In the genomic region with DNA sequence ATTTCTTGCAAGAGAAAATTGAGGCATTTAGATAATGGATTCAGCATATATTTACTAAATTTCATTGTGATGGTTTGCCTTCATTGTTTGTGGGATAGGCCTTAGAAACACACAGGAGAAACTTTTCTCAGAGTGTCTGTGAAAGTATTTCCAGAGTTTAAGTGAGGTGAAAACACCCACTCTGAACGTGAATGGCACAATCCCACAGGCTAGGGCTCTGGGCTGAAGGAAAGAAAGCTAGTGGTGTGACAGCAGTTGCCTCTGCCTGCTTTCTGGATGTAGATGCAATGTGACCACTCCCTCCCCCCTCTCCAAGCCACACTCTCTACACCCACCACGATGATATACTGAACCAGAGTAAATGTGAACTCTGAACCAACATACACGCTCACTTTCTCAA, we compare ENCODE assay signal across 21 mouse cellular contexts.
DNase-seq lines count a peak whose midpoint lies in the region; ATAC-seq and TF ChIP-seq lines count a peak whose summit lies in the region.
"Had no signal": no experiment of that assay in that cellular context is flagged by ENCODE, and none has a peak within 500 bp of the region (broad histone marks: within the 10 kb centered on the region; RNA-seq: fewer than 3 reads in every experiment).

No protein-coding gene starts in this region.

- no peak for TF ChIP-seq CTCF in heart, postnatal 0 days (IDR thresholded peaks at IDR 0.05; ENCODE audit: low read depth)

- H3K9ac ChIP-seq in heart, embryonic 12.5 days, result no peak overlapping the region
- no peak overlapping the region for H3K9ac ChIP-seq in heart, postnatal 0 days (replicated peaks; ENCODE audit: low read depth, low read length)
- H3K9ac ChIP-seq in midbrain, embryonic 11.5 days (ENCODE audit: low read length), result no peak overlapping the region
- H3K9ac ChIP-seq in midbrain, embryonic 16.5 days (ENCODE audit: low read depth, low read length), result no peak overlapping the region
- H3K9ac ChIP-seq in stomach, embryonic 16.5 days (ENCODE audit: low read length), result no peak overlapping the region
- H3K9ac ChIP-seq: embryonic facial prominence, embryonic 13.5 days; forebrain, embryonic 12.5 days; hindbrain, embryonic 15.5 days had no signal

- intact Hi-C loops in heart, postnatal 36 days (cut with DNase I), result loop anchor here (5.0 kb wide), 1 partner anchor 52 kb away; no protein-coding TSS in a partner anchor

- no peaks in the 10 kb centered on the region for H3K36me3 ChIP-seq in heart, embryonic 12.5 days
- no peaks in the 10 kb centered on the region for H3K36me3 ChIP-seq in heart, postnatal 0 days (replicated peaks; ENCODE audit: control insufficient read depth, insufficient read depth, low read length)
- H3K36me3 ChIP-seq in midbrain, embryonic 11.5 days (ENCODE audit: control insufficient read depth, insufficient read depth, low read length), result no peaks in the 10 kb centered on the region
- H3K36me3 ChIP-seq in midbrain, embryonic 16.5 days (ENCODE audit: control insufficient read depth, insufficient read depth, low read length), result no peaks in the 10 kb centered on the region
- H3K36me3 ChIP-seq in stomach, embryonic 16.5 days (ENCODE audit: control insufficient read depth, insufficient read depth, low read length), result no peaks in the 10 kb centered on the region
- H3K36me3 ChIP-seq: embryonic facial prominence, embryonic 13.5 days; forebrain, embryonic 12.5 days; hindbrain, embryonic 15.5 days had no signal

- no peak for TF ChIP-seq EP300 in heart, postnatal 0 days (IDR thresholded peaks at IDR 0.05; ENCODE audit: low read depth)

- H3K27ac ChIP-seq in heart, embryonic 12.5 days (ENCODE audit: poor library complexity, severe bottlenecking), result 0 out of 2 replicates have a peak overlapping the region, but pooled peaks have one; percentile 52
- H3K27ac ChIP-seq in heart, postnatal 0 days (ENCODE audit: low read depth), result peak overlapping the region; percentile 22; the same call in 1 of the 2 replicates
- no peak overlapping the region for H3K27ac ChIP-seq in midbrain, embryonic 11.5 days (ENCODE audit: low read depth, low read length)
- no peak overlapping the region for H3K27ac ChIP-seq in midbrain, embryonic 16.5 days (ENCODE audit: low read length)
- H3K27ac ChIP-seq in stomach, embryonic 16.5 days (ENCODE audit: low read length), result peak overlapping the region; percentile 38; the same call in 1 of the 2 replicates
- H3K27ac ChIP-seq: embryonic facial prominence, embryonic 13.5 days; forebrain, embryonic 12.5 days; gastrocnemius, adult 2 months; hindbrain, embryonic 15.5 days had no signal

- WGBS in heart, embryonic 12.5 days, result 44% methylated on average over 3 of the region's 3 CpGs
- WGBS in heart, postnatal 0 days, result 56% methylated on average over 3 of the region's 3 CpGs
- WGBS in midbrain, embryonic 11.5 days, result 76% methylated on average over 3 of the region's 3 CpGs
- 71% methylated on average over 3 of the region's 3 CpGs for WGBS in midbrain, embryonic 16.5 days
- 56% methylated on average over 3 of the region's 3 CpGs for WGBS in stomach, embryonic 16.5 days

- no peak for ATAC-seq in heart, embryonic 12.5 days (ENCODE audit: insufficient number of reproducible peaks, low FRiP score)
- ATAC-seq in heart, postnatal 0 days (ENCODE audit: insufficient read depth, low read depth), result no peak
- no peak for ATAC-seq in midbrain, embryonic 11.5 days (ENCODE audit: low FRiP score)
- no peak for ATAC-seq in midbrain, embryonic 16.5 days
- ATAC-seq in stomach, embryonic 16.5 days (ENCODE audit: insufficient read depth, low FRiP score), result no peak
- ATAC-seq: activated CD4-positive, CD25-positive, alpha-beta regulatory T cell, adult 4 months; Patski had no signal

- no peaks in the 10 kb centered on the region for H3K27me3 ChIP-seq in heart, embryonic 12.5 days (replicated peaks)
- no peaks in the 10 kb centered on the region for H3K27me3 ChIP-seq in heart, postnatal 0 days (ENCODE audit: control insufficient read depth, insufficient read depth, low read length)
- no peaks in the 10 kb centered on the region for H3K27me3 ChIP-seq in midbrain, embryonic 11.5 days (ENCODE audit: control insufficient read depth, insufficient read depth, low read length)
- no peaks in the 10 kb centered on the region for H3K27me3 ChIP-seq in midbrain, embryonic 16.5 days (ENCODE audit: control insufficient read depth, insufficient read depth, low read depth, low read length)
- H3K27me3 ChIP-seq in stomach, embryonic 16.5 days (ENCODE audit: control insufficient read depth, insufficient read depth, low read length), result no peaks in the 10 kb centered on the region
- H3K27me3 ChIP-seq: CH12.LX; embryonic facial prominence, embryonic 13.5 days; forebrain, embryonic 12.5 days; hindbrain, embryonic 15.5 days; Patski had no signal

- no peak overlapping the region for H3K4me2 ChIP-seq in heart, embryonic 12.5 days
- H3K4me2 ChIP-seq in heart, postnatal 0 days (ENCODE audit: low read depth, low read length), result no peak overlapping the region
- no peak overlapping the region for H3K4me2 ChIP-seq in midbrain, embryonic 11.5 days
- no peak overlapping the region for H3K4me2 ChIP-seq in midbrain, embryonic 16.5 days (ENCODE audit: low read length)
- no peak overlapping the region for H3K4me2 ChIP-seq in stomach, embryonic 16.5 days (ENCODE audit: low read depth, low read length)
- H3K4me2 ChIP-seq: embryonic facial prominence, embryonic 13.5 days; forebrain, embryonic 12.5 days; hindbrain, embryonic 15.5 days had no signal

- no peaks in the 10 kb centered on the region for H3K9me3 ChIP-seq in heart, embryonic 12.5 days (replicated peaks)
- no peaks in the 10 kb centered on the region for H3K9me3 ChIP-seq in heart, postnatal 0 days (replicated peaks; ENCODE audit: control insufficient read depth, low read length)
- H3K9me3 ChIP-seq in midbrain, embryonic 11.5 days (ENCODE audit: control insufficient read depth, low read length), result no peaks in the 10 kb centered on the region
- no peaks in the 10 kb centered on the region for H3K9me3 ChIP-seq in midbrain, embryonic 16.5 days (replicated peaks; ENCODE audit: control insufficient read depth, low read length, poor library complexity, severe bottlenecking)
- H3K9me3 ChIP-seq in stomach, embryonic 16.5 days (replicated peaks; ENCODE audit: control insufficient read depth, low read length), result no peaks in the 10 kb centered on the region
- H3K9me3 ChIP-seq: embryonic facial prominence, embryonic 13.5 days; forebrain, embryonic 12.5 days; hindbrain, embryonic 15.5 days had no signal

- H3K4me1 ChIP-seq in heart, embryonic 12.5 days (replicated peaks), result peaks cover 25% of the 10 kb centered on the region
- H3K4me1 ChIP-seq in heart, postnatal 0 days (ENCODE audit: control insufficient read depth, insufficient read depth), result peaks cover 4% of the 10 kb centered on the region; the same call in 1 of the 2 replicates
- no peaks in the 10 kb centered on the region for H3K4me1 ChIP-seq in midbrain, embryonic 11.5 days (ENCODE audit: control insufficient read depth, insufficient read depth, low read length)
- H3K4me1 ChIP-seq in midbrain, embryonic 16.5 days (ENCODE audit: control insufficient read depth, insufficient read depth, low read length), result no peaks in the 10 kb centered on the region
- H3K4me1 ChIP-seq in stomach, embryonic 16.5 days (ENCODE audit: control insufficient read depth, insufficient read depth, low read length), result no peaks in the 10 kb centered on the region
- H3K4me1 ChIP-seq: embryonic facial prominence, embryonic 13.5 days; forebrain, embryonic 12.5 days; hindbrain, embryonic 15.5 days had no signal

- no peak overlapping the region for H3K4me3 ChIP-seq in heart, embryonic 12.5 days
- H3K4me3 ChIP-seq in heart, postnatal 0 days (ENCODE audit: low read depth, low read length), result no peak overlapping the region
- H3K4me3 ChIP-seq in midbrain, embryonic 11.5 days (ENCODE audit: low read depth, low read length), result no peak overlapping the region
- H3K4me3 ChIP-seq in midbrain, embryonic 16.5 days (ENCODE audit: low read depth, low read length), result no peak overlapping the region
- H3K4me3 ChIP-seq in stomach, embryonic 16.5 days (replicated peaks; ENCODE audit: low read length), result no peak overlapping the region
- H3K4me3 ChIP-seq: embryonic facial prominence, embryonic 13.5 days; forebrain, embryonic 12.5 days; gastrocnemius, adult 2 months; hindbrain, embryonic 15.5 days had no signal

- no peak for DNase-seq in heart, postnatal 36 days
- no peak for DNase-seq in heart, postnatal 0 days (ENCODE audit: low spot score)
- no peak for DNase-seq in heart, postnatal 4 days
- DNase-seq in midbrain, embryonic 11.5 days (ENCODE audit: low spot score, missing footprints), result peak; percentile 64
- DNase-seq: adrenal gland, postnatal 14 days; cerebellum, adult 18-20 months; cerebellum, adult 9-11 months; cerebellum, postnatal 36 days; gastrocnemius, adult 2 months; gastrocnemius, postnatal 25 days; heart, adult 11 months; kidney, adult 2 months had no signal

Comparison
In these comparisons a context has a peak if more than half of its experiments do, and no peak if none do; other contexts are left out.
1. H3K27ac ChIP-seq: peak in heart, embryonic 12.5 days (single experiment), heart, postnatal 0 days (single experiment) and stomach, embryonic 16.5 days (single experiment); none in midbrain, embryonic 11.5 days (single experiment) and midbrain, embryonic 16.5 days (single experiment).